Mouse (Mus musculus) embryonic facial prominence, embryonic 14.5 days (tissue): ENCODE measurements around the gene Actn2. TPM values are rescaled to one million over a fixed set of nuclear protein-coding genes. Genes with fewer than 3 reads are reported as not detected.
A peak's percentile ranks its signal among the peaks of the same experiment; 100 is the strongest.

Source experiments
- ATAC-seq: fragments of 200-750 bp; cut with Nextera tagmentation; 2 replicates; pipeline ENCODE4 v1.8.0; 2017; ENCODE audit warnings: low read depth, moderate number of reproducible peaks, moderate TSS enrichment
- DNase-seq: peaks from one replicate; pipeline ENCODE4 v3.0.0-alpha.2; 2015; ENCODE audit warnings: low spot score
- H3K27ac ChIP-seq: fragments of 300-500 bp; sonication (generic); replicated peaks from 2 replicates; pipeline ENCODE4 v1.5.1; 2014; ENCODE audit warnings: low read depth, mild to moderate bottlenecking, low read length, moderate library complexity
- H3K27me3 ChIP-seq: fragments of 300-500 bp; sonication (generic); replicated peaks from 2 replicates; pipeline ENCODE4 v1.6.1; 2014; ENCODE audit warnings: low read length; ENCODE audit not compliant: control insufficient read depth, insufficient read depth
- H3K36me3 ChIP-seq: fragments of 300-500 bp; sonication (generic); 2 replicates; pipeline ENCODE4 v1.6.1; 2014; ENCODE audit warnings: low read length, mixed read lengths; ENCODE audit not compliant: control insufficient read depth, insufficient read depth
- H3K4me1 ChIP-seq: fragments of 300-500 bp; sonication (generic); 2 replicates; pipeline ENCODE4 v1.6.1; 2014; ENCODE audit warnings: antibody characterized with exemption, low read length; ENCODE audit not compliant: control insufficient read depth, insufficient read depth
- H3K4me2 ChIP-seq: fragments of 300-500 bp; sonication (generic); 2 replicates; pipeline ENCODE4 v1.6.1; 2014; ENCODE audit warnings: low read depth, mild to moderate bottlenecking, low read length, moderate library complexity, mixed read lengths
- H3K4me3 ChIP-seq: fragments of 300-500 bp; sonication (generic); 2 replicates; pipeline ENCODE4 v1.5.1; 2014; ENCODE audit warnings: low read depth, mild to moderate bottlenecking, low read length
- H3K9ac ChIP-seq: fragments of 300-500 bp; sonication (generic); 2 replicates; pipeline ENCODE4 v1.6.1; 2014; ENCODE audit warnings: low read depth, mild to moderate bottlenecking, low read length, moderate library complexity, mixed read lengths
- H3K9me3 ChIP-seq: fragments of 300-500 bp; sonication (generic); 2 replicates; pipeline ENCODE4 v1.6.1; 2016; ENCODE audit warnings: low read length; ENCODE audit not compliant: control insufficient read depth
- WGBS: fragments of 180-500 bp; shearing (Covaris S2); extraction: QIAGEN DNeasy Blood & Tissue Kit; methylation state at CpG from one replicate; pipeline ENCODE4 v1.1.7; 2014; 5-methylcytosine and 5-hydroxymethylcytosine counted together
- polyA plus RNA-seq: library from polyadenylated mRNA; unstranded; fragments of >200 nt; fragmentation: Nextera tagmentation; extraction: Ambion mirVana; gene quantifications from 2 replicates; pipeline ENCODE4 v1.2.1, GENCODE M21; 2014

Gene Actn2
- polyA plus RNA-seq, 1 experiment from 2014 or later = 490 TPM

- Histone ChIP-seq H3K9me3 (no peaks in the 10 kb centered on the region), H3K27me3 (no peaks in the 10 kb centered on the region), H3K4me3 (no peak overlapping the region), H3K4me1 (peaks cover 2% of the 10 kb centered on the region; the same call in 1 of the 2 replicates), H3K9ac (no peak overlapping the region), H3K36me3 (no peaks in the 10 kb centered on the region), H3K4me2 (no peak overlapping the region), H3K27ac (no peak overlapping the region)
- WGBS = 81% methylated on average over 3 of the region's 3 CpGs
- ATAC-seq (0 out of 2 replicates have a peak, but pooled peaks have one; percentile 9), DNase-seq (peak; percentile 21)
Observed at GRCm38 (mm10) chr13:12309446-12309845, 31.1 kb downstream of the Actn2 start.

DNA sequence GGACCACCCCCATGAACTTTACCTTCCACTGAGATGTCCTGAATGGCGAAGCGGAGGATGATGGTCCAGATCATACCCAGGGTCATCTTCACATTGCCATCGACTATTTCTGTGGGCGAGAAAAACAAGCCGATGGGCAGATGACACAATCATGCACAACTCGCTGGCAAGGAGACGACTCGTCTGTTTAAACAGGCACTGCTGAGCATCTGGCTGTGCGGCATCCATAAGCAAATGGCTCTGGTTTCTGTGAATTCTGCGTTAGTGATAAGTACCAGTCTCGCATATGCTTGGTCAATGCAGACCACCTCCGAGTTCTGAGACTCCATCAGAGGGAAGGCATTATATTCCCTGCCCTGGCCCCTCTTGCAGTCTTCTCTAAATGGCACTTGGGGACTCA lies 31.7 kb downstream of the Actn2 start:
- DNase-seq = no peak
- no peak for ATAC-seq
- WGBS = 77% methylated on average over 12 of the region's 12 CpGs
- no peak overlapping the region for H3K27ac ChIP-seq
- H3K36me3 ChIP-seq = no peaks in the 10 kb centered on the region
- no peak overlapping the region for H3K4me3 ChIP-seq
- H3K9me3 ChIP-seq = no peaks in the 10 kb centered on the region
- H3K27me3 ChIP-seq = no peaks in the 10 kb centered on the region
- no peak overlapping the region for H3K4me2 ChIP-seq
- H3K9ac ChIP-seq = no peak overlapping the region
- peaks cover 2% of the 10 kb centered on the region; the same call in 1 of the 2 replicates for H3K4me1 ChIP-seq

GRCm38 (mm10) chr13:12308473-12308872 lies 32.1 kb downstream of the Actn2 start:
- Histone ChIP-seq H3K9ac (no peak overlapping the region), H3K4me3 (no peak overlapping the region), H3K9me3 (no peaks in the 10 kb centered on the region), H3K27me3 (no peaks in the 10 kb centered on the region), H3K4me2 (no peak overlapping the region), H3K27ac (no peak overlapping the region), H3K4me1 (peaks cover 2% of the 10 kb centered on the region; the same call in 1 of the 2 replicates), H3K36me3 (no peaks in the 10 kb centered on the region)
- ATAC-seq (no peak), DNase-seq (no peak)
- WGBS = 75% methylated on average over 8 of the region's 8 CpGs

DNA sequence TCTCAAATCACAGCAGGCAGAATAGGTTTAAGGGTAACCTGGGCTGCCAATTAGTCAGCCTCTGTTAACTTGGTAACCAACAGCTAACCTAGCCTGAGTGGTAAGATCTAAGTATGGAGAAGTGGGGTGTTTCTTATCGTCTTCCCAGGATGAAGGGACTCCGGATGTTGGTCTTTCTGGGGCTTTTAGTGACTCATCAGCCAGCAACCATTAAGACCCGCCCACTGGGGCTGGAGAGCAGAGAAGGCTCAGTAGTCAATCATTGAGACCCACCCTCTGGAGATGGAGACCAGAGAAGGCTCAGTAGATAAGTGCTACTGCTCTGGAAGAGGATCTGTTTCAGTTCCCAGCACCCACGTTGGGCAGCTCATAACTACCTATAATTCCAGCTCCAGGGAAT lies 33.3 kb downstream of the Actn2 start:
- WGBS = 71% methylated on average over 4 of the region's 4 CpGs
- H3K9ac ChIP-seq = no peak overlapping the region
- H3K4me1 ChIP-seq = peaks cover 2% of the 10 kb centered on the region; the same call in 1 of the 2 replicates
- no peak overlapping the region for H3K4me3 ChIP-seq
- ATAC-seq = no peak
- no peaks in the 10 kb centered on the region for H3K27me3 ChIP-seq
- H3K4me2 ChIP-seq = no peak overlapping the region
- H3K36me3 ChIP-seq = no peaks in the 10 kb centered on the region
- H3K27ac ChIP-seq = no peak overlapping the region
- no peaks in the 10 kb centered on the region for H3K9me3 ChIP-seq
- no peak for DNase-seq

DNA sequence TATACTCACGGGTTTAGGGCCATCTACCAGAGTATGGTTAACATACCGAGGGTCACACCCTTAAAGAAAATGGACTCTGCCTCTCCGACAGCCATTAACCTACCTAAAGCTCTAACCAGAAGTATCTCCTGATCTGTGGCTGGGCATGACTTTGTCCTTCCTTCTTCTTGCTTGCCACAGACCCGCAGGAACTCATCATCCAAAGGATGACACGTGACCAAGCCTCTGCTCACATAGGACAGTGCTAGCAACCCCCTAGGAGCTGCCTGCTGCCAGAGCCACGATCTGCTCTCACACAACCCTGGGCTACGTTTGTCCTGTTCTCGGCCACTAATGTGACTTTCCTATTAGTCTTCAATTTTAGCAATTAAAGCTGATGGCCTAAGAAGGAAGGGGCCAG lies 35.0 kb downstream of the Actn2 start:
- Histone ChIP-seq H3K4me3 (no peak overlapping the region), H3K4me2 (no peak overlapping the region), H3K9ac (no peak overlapping the region), H3K27ac (no peak overlapping the region), H3K27me3 (no peaks in the 10 kb centered on the region), H3K36me3 (no peaks in the 10 kb centered on the region), H3K9me3 (no peaks in the 10 kb centered on the region), H3K4me1 (no peaks in the 10 kb centered on the region)
- DNase-seq = no peak
- ATAC-seq = no peak
- WGBS = 81% methylated on average over 8 of the region's 8 CpGs

GRCm38 (mm10) chr13:12304991-12305390 lies 35.6 kb downstream of the Actn2 start:
- Histone ChIP-seq H3K4me3 (no peak overlapping the region), H3K27me3 (no peaks in the 10 kb centered on the region), H3K4me2 (no peak overlapping the region), H3K36me3 (no peaks in the 10 kb centered on the region), H3K9ac (no peak overlapping the region), H3K4me1 (no peaks in the 10 kb centered on the region), H3K9me3 (no peaks in the 10 kb centered on the region), H3K27ac (no peak overlapping the region)
- DNase-seq (no peak), ATAC-seq (no peak)
- 83% methylated on average over 5 of the region's 5 CpGs for WGBS

GRCm38 (mm10) chr13:12297777-12298176 lies 42.8 kb downstream of the Actn2 start:
- WGBS = 60% methylated on average over 6 of the region's 6 CpGs
- no peak overlapping the region for H3K27ac ChIP-seq
- no peaks in the 10 kb centered on the region for H3K36me3 ChIP-seq
- ATAC-seq (no peak), DNase-seq (no peak)
- H3K9ac ChIP-seq = no peak overlapping the region
- no peak overlapping the region for H3K4me2 ChIP-seq
- H3K4me3 ChIP-seq = no peak overlapping the region
- no peaks in the 10 kb centered on the region for H3K9me3 ChIP-seq
- no peaks in the 10 kb centered on the region for H3K27me3 ChIP-seq
- no peaks in the 10 kb centered on the region for H3K4me1 ChIP-seq

GRCm38 (mm10) chr13:12296701-12297100 lies 43.9 kb downstream of the Actn2 start:
- Histone ChIP-seq H3K4me2 (no peak overlapping the region), H3K27ac (no peak overlapping the region), H3K4me3 (no peak overlapping the region), H3K9me3 (no peaks in the 10 kb centered on the region), H3K36me3 (no peaks in the 10 kb centered on the region), H3K9ac (no peak overlapping the region), H3K27me3 (no peaks in the 10 kb centered on the region), H3K4me1 (no peaks in the 10 kb centered on the region)
- ATAC-seq (no peak), DNase-seq (peak; percentile 71)
- WGBS = 84% methylated on average over 3 of the region's 3 CpGs

- no peak overlapping the region for H3K4me2 ChIP-seq
- ATAC-seq (peak; percentile 85), DNase-seq (peak; percentile 59)
- no peak overlapping the region for H3K4me3 ChIP-seq
- no peaks in the 10 kb centered on the region for H3K4me1 ChIP-seq
- H3K27ac ChIP-seq = no peak overlapping the region
- WGBS = 58% methylated on average over 7 of the region's 7 CpGs
- no peak overlapping the region for H3K9ac ChIP-seq
- H3K36me3 ChIP-seq = no peaks in the 10 kb centered on the region
- H3K27me3 ChIP-seq = no peaks in the 10 kb centered on the region
- no peaks in the 10 kb centered on the region for H3K9me3 ChIP-seq
Observed at GRCm38 (mm10) chr13:12293810-12294209, 46.8 kb downstream of the Actn2 start.
